Mouse (Mus musculus) small intestine, adult 10 weeks (tissue): ENCODE results near the gene Tnxb. TPM values are rescaled to one million over a fixed set of nuclear protein-coding genes. Genes with fewer than 3 reads are reported as not detected.

Experiments
- polyA plus RNA-seq: library from polyadenylated mRNA; stranded (reverse); fragments of 350-450 nt; fragmentation: Illumina TruSeq; extraction: RNeasy Lipid Tissue Mini Kit (QIAGEN cat#74804); gene quantifications from one replicate; pipeline ENCODE4 v1.2.3, GENCODE M21; 2014; ENCODE audit warnings: low replicate concordance

Gene Tnxb
- polyA plus RNA-seq = not detected

DNA sequence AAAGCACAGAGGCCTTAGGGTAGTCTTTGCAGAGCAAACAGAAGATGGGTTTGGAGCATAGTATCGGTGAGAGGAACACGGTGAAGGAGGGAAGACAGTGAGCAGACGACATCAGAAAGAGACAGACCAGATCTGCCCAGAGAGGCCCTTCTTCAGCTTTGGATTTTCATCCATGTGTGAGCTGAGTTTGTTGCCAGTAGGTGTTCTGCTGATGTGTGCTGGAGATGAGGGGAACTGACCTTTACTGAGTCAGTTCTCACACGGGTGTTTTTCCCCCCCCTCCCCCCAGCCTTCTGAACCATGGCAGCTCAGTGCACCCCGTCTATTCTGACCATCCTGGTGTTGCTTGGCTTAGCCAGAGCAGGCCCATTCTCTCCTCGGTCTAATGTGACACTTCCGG lies at the start of gene Tnxb:
Tnxb (plus strand) TSS at position 301 of the 400 bp plus-strand sequence.

DNA sequence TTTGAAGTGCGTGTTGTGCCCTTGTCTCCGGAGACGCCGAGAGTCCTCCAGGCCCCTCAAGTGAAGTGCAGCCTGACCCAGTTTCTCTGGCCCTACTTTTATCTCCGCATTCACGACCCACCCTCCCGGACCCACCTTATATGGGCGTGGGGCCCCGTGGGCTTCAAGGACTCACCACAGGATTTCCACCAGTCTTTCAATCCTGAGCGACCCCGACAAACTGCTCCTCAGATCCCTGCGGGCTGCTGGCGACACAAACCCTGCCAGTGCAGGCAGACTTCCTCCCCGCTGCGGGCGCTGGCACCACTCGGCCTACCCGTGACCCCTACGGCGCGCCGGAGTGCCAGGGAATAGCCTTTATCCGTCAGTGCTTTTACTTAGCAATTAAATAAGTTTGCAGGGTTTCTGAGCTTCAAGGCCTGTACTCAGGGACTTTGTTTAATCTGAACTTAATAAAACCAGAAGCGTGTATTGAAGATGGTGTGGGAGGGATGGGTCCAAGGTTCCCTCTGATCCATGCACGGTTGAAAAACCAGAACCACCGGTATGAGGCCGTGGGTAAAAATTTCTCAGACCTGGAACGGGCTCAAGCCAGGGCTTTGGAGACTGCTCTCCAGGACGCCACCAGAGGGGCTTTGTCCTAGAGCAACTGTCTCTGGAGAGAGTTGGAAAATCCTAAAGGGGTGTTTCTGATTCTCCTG lies 42.2 kb upstream of the Tnxb start, which contains the start of gene Ppt2:
Ppt2 (minus strand) TSS at position 568 of the 701 bp plus-strand sequence.

DNA sequence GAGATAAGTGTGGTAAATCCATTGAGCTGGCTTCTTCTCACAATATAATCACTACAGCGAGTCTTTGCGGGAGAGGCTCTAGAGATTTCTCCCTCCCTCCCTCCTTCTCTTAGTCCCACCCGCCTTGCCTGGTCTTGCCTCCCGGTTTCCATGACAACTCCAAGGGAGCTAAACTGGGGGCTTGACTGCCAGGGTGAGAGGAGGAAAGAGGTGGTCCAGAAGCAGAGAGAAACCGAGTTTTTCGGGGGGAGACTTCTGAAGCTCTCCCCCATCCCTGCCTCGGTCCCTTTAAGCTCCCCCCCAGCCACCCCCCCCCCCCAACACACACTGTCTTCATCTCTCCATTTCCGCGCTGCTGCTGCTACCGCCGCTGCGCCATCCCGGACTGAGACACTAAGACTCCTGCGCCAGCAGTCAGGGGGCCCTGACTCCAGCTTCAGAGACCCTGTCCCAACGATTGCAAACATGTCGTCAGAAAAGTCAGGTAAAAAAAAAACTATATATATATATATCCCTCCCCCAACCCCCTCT lies 41.0 kb upstream of the Tnxb start, which contains the start of gene Prrt1:
Prrt1 (plus strand) TSS at position 313 of the 531 bp plus-strand sequence.

DNA sequence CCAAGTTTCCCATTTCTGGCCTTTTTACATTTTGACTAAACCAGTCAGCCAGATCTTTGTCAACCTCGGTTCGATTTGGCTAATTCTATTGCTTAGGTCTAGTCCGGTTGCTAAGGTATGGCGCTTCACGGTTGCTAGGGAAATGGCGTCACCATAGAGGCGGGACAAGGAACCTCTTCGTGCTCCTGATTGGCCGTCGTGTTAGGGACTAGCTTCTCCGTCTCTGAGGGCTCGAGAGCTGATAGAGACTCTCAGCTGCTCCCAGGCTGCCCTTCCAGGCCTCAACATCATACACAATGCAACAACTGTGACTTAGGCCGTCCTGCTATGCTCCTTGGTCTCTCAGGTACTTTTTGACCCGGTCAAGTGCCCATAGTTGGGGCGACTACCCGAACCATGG lies 25.7 kb upstream of the Tnxb start, which contains the start of gene Fkbpl:
Fkbpl (plus strand) TSS at position 157 of the 400 bp plus-strand sequence.

DNA sequence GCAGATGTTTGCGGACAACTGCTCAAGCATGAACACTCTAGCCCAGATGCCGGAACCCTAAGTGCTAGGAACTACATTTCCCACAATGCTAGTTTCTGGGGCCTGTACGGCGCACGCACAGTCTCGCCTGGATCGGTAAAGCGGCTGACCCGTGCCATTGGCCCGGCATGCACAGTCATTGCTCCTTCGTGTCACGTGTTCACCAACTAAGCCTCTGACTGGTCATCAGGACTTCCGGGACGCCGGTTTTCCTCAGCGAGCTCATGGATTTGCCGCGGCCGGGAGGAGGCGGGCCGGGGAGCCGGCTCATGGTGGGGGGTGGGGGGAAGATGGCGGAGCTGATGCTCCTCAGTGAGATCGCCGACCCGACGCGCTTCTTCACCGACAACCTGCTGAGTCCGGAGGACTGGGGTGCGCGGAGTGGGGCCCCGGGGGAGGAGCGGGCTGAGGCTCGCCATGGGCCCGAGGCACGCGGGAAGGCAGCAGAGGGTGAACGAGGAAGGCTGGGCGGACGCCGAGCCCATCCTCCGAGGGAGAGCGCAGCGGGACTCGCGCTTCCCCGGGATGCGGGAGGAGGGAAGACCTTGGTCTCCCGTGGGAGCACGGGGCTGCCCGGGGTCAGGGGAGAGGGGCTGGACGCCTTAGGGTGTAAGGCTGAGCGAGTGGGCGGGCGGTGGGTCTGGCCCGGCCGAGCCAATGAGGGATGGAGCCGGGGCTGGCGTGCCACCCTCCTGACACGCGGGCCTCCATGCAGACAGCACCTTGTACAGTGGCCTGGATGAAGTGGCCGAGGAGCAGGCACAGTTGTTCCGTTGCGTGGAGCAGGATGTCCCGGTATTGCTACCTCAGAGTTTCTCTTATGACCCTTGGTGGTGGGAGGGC lies 23.2 kb upstream of the Tnxb start, which contains the start of gene Atf6b:
Atf6b (plus strand) TSS at position 241 of the 882 bp plus-strand sequence.

DNA sequence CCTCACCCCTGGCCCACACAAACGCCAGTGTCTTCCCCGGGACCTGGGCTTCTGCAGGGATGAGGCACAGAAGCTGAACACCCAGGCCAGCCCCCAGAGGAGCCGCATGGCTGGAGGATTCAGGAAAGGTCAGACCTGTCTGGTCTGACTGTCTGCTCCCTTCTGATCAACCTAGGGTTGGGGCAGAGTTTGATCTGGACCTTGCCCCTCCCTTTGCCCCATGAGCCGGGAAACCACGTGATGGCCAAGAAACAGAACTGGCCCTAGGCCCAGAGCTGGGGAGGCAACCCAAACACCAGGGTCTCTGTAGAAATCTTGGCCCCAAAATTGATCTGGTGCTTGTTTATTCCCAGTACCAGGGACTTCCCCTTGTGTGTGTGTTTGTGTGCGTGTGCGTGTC lies 73.4 kb downstream of the Tnxb start, which contains the start of gene C4b:
C4b (minus strand) TSS at position 164 of the 400 bp plus-strand sequence.

Other genes starting within 250 kb of the Tnxb start
- 36.6 TPM for gene Btnl4, start 193.2 kb upstream of the Tnxb start, polyA plus RNA-seq
- gene Btnl6, start 153.2 kb upstream of the Tnxb start, polyA plus RNA-seq = 268 TPM
- gene Notch4, start 106.3 kb upstream of the Tnxb start, polyA plus RNA-seq = 0.15 TPM
- 2.0 TPM for gene Gpsm3, start 80.7 kb upstream of the Tnxb start, polyA plus RNA-seq
- 13.8 TPM for gene Pbx2, start 79.3 kb upstream of the Tnxb start, polyA plus RNA-seq
- not detected for gene Ager, start 72.7 kb upstream of the Tnxb start, polyA plus RNA-seq
- 56.8 TPM for gene Rnf5, start 66.8 kb upstream of the Tnxb start, polyA plus RNA-seq
- gene Agpat1, start 66.3 kb upstream of the Tnxb start, polyA plus RNA-seq = 3.7 TPM
- not detected for gene Egfl8, start 54.6 kb upstream of the Tnxb start, polyA plus RNA-seq
- gene Ppt2, start 42.0 kb upstream of the Tnxb start, polyA plus RNA-seq = 0.74 TPM
- 1.6 TPM for gene Prrt1, start 41.0 kb upstream of the Tnxb start, polyA plus RNA-seq
- 1.6 TPM for gene Fkbpl, start 25.8 kb upstream of the Tnxb start, polyA plus RNA-seq
- 1.3 TPM for gene Atf6b, start 23.4 kb upstream of the Tnxb start, polyA plus RNA-seq
- gene C4b, start 73.3 kb downstream of the Tnxb start, polyA plus RNA-seq = 0.19 TPM
- not detected for gene Cyp21a1, start 134.0 kb downstream of the Tnxb start, polyA plus RNA-seq
- gene Stk19, start 166.4 kb downstream of the Tnxb start, polyA plus RNA-seq = 17.0 TPM
- 1.6 TPM for gene Dxo, start 166.5 kb downstream of the Tnxb start, polyA plus RNA-seq
- gene Skiv2l, start 179.7 kb downstream of the Tnxb start, polyA plus RNA-seq = 4.8 TPM
- gene Nelfe, start 179.9 kb downstream of the Tnxb start, polyA plus RNA-seq = 0.41 TPM
- 20.3 TPM for gene Cfb, start 192.0 kb downstream of the Tnxb start, polyA plus RNA-seq
- 1.3 TPM for gene Zbtb12, start 208.9 kb downstream of the Tnxb start, polyA plus RNA-seq
- 2.4 TPM for gene Gm20547, start 211.5 kb downstream of the Tnxb start, polyA plus RNA-seq
- gene C2, start 227.7 kb downstream of the Tnxb start, polyA plus RNA-seq = not detected
- gene Ehmt2, start 227.9 kb downstream of the Tnxb start, polyA plus RNA-seq = 5.3 TPM
- gene Slc44a4, start 243.9 kb downstream of the Tnxb start, polyA plus RNA-seq = 2.7 TPM